Mouse (Mus musculus) bone marrow, adult 2 months (tissue): ENCODE data around the gene Cdc42se2.

Experiments used
- CTCF ChIP-seq: fragments of 200-500 bp; IDR thresholded peaks from 2 replicates; pipeline ENCODE4 v1.5.1; 2011; ENCODE audit warnings: low read length, control low read depth; ENCODE audit not compliant: control insufficient read depth, insufficient read depth
- POLR2A ChIP-seq: fragments of 200-500 bp; IDR thresholded peaks from 2 replicates; pipeline ENCODE4 v1.6.1; 2011; ENCODE audit warnings: low read depth, mild to moderate bottlenecking, control low read depth, low read length, borderline replicate concordance; ENCODE audit not compliant: control insufficient read depth

DNA sequence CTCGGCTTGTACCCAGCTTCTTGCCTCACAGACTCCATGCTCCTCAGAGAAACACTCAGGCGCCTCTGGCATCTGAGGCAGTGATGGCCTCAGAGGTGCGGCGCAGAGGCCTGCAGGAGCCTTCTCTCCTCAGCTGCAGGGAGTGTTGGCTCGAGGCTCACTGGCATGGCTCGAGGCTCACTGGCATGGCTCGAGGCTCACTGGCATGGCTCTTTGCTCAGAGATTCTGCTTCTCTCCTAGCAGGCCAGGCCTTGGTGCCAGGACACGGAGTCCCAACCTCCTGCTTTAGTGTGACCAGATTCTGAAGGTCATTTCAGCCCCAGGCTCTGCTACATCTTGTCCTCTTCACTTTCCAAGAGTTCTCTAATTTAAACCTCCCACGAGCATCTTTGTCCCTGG is 48.6 kb upstream of the Cdc42se2 start:
- no peak for TF ChIP-seq CTCF
- no peak for TF ChIP-seq POLR2A
